Mouse (Mus musculus) kidney, postnatal 0 days (tissue): ENCODE data around the gene March5. TPM values are rescaled to one million over a fixed set of nuclear protein-coding genes. Genes with fewer than 3 reads are reported as not detected.
"Not testable (repeated sequence)": the region's sequence is repeated elsewhere in the genome, so short reads cannot be mapped to it uniquely, and the experiment has no call there.

ENCODE experiments used
- ATAC-seq: fragments of 200-750 bp; cut with Nextera tagmentation; replicated peaks from 2 replicates; pipeline ENCODE4 v1.8.0; 2017; ENCODE audit warnings: low read depth, moderate number of reproducible peaks, moderate TSS enrichment, moderate library complexity; ENCODE audit not compliant: low FRiP score
- DNase-seq: peaks from one replicate; pipeline ENCODE4 v3.0.0-alpha.2; 2016; ENCODE audit warnings: low spot score
- H3K27ac ChIP-seq: fragments of 300-500 bp; sonication (generic); 2 replicates; pipeline ENCODE4 v1.5.1; 2014; ENCODE audit warnings: mild to moderate bottlenecking
- H3K27me3 ChIP-seq: fragments of 300-500 bp; sonication (generic); 2 replicates; pipeline ENCODE4 v1.6.1; 2014; ENCODE audit warnings: low read length, mixed read lengths; ENCODE audit not compliant: insufficient read depth
- H3K36me3 ChIP-seq: fragments of 300-500 bp; sonication (generic); 2 replicates; pipeline ENCODE4 v1.6.1; 2014; ENCODE audit warnings: low read length, mixed read lengths; ENCODE audit not compliant: insufficient read depth
- H3K4me1 ChIP-seq: fragments of 300-500 bp; sonication (generic); replicated peaks from 2 replicates; pipeline ENCODE4 v1.6.1; 2014; ENCODE audit warnings: antibody characterized with exemption, low read length, mixed read lengths; ENCODE audit not compliant: insufficient read depth
- H3K4me2 ChIP-seq: fragments of 300-500 bp; sonication (generic); 2 replicates; pipeline ENCODE4 v1.6.1; 2014; ENCODE audit warnings: mild to moderate bottlenecking, low read length, moderate library complexity, mixed read lengths
- H3K4me3 ChIP-seq: fragments of 300-500 bp; sonication (generic); replicated peaks from 2 replicates; pipeline ENCODE4 v1.5.1; 2014; ENCODE audit warnings: low read depth, low read length
- H3K9ac ChIP-seq: fragments of 300-500 bp; sonication (generic); 2 replicates; pipeline ENCODE4 v1.6.1; 2014; ENCODE audit warnings: low read depth, low read length
- H3K9me3 ChIP-seq: fragments of 300-500 bp; sonication (generic); replicated peaks from 2 replicates; pipeline ENCODE4 v1.6.1; 2016; ENCODE audit warnings: low read length, inconsistent platforms, mixed read lengths
- CTCF ChIP-seq: IDR thresholded peaks from 2 replicates; pipeline ENCODE4 v1.5.1; 2016; ENCODE audit warnings: antibody characterized with exemption, low read depth, mild to moderate bottlenecking, moderate library complexity
- WGBS: fragments of 180-500 bp; shearing (Covaris S2); extraction: QIAGEN DNeasy Blood & Tissue Kit; methylation state at CpG from one replicate; pipeline ENCODE4 v1.1.7; 2014; 5-methylcytosine and 5-hydroxymethylcytosine counted together
- polyA plus RNA-seq: library from polyadenylated mRNA; unstranded; fragments of >200 nt; fragmentation: Nextera tagmentation; extraction: Ambion mirVana; gene quantifications from 2 replicates; pipeline ENCODE4 v1.2.1, GENCODE M21; 2015

Gene March5
- polyA plus RNA-seq, 1 experiment from 2014 or later, result 98.2 TPM

- 83% methylated on average over 6 of the region's 6 CpGs for WGBS
- no peak overlapping the region for H3K27ac ChIP-seq
- no peak for TF ChIP-seq CTCF
Observed at GRCm38 (mm10) chr19:37225197-37225862, 18.0 kb downstream of the March5 start.

GRCm38 (mm10) chr19:37232598-37232997, 25.3 kb downstream of the March5 start:
- not testable (repeated sequence) for DNase-seq

More at GRCm38 (mm10) chr19:37225197-37225862, 18.0 kb downstream of the March5 start:
- no peaks in the 10 kb centered on the region for H3K27me3 ChIP-seq
- H3K4me3 ChIP-seq, result no peak overlapping the region
- no peaks in the 10 kb centered on the region for H3K4me1 ChIP-seq
- no peak overlapping the region for H3K4me2 ChIP-seq
- peaks cover 7% of the 10 kb centered on the region; the same call in 1 of the 2 replicates for H3K36me3 ChIP-seq
- no peaks in the 10 kb centered on the region for H3K9me3 ChIP-seq
- H3K9ac ChIP-seq, result no peak overlapping the region
- ATAC-seq, result no peak
- no peak for DNase-seq

GRCm38 (mm10) chr19:37233561-37234539, 26.5 kb downstream of the March5 start:
- H3K4me3 ChIP-seq, result peak overlapping the region; percentile 24
- no peak overlapping the region for H3K27ac ChIP-seq
- H3K4me2 ChIP-seq, result peak overlapping the region; percentile 61
- no peaks in the 10 kb centered on the region for H3K36me3 ChIP-seq
- H3K9me3 ChIP-seq, result no peaks in the 10 kb centered on the region
- H3K9ac ChIP-seq, result 0 out of 2 replicates have a peak overlapping the region, but pooled peaks have one; percentile 13
- no peak for ATAC-seq
- peak; percentile 4 for DNase-seq
- 4% methylated on average over 63 of the region's 63 CpGs for WGBS
- H3K4me1 ChIP-seq, result no peaks in the 10 kb centered on the region
- 0 out of 2 replicates have a peak, but pooled peaks have one; percentile 4 for TF ChIP-seq CTCF
- peaks cover 7% of the 10 kb centered on the region; the same call in 1 of the 2 replicates for H3K27me3 ChIP-seq

More at GRCm38 (mm10) chr19:37232598-37232997, 25.3 kb downstream of the March5 start:
- H3K36me3 ChIP-seq, H3K4me3 ChIP-seq, H3K27me3 ChIP-seq, H3K9me3 ChIP-seq, H3K4me2 ChIP-seq, H3K27ac ChIP-seq, ATAC-seq, H3K4me1 ChIP-seq, H3K9ac ChIP-seq: not testable (repeated sequence)
- 69% methylated on average over 9 of the region's 9 CpGs for WGBS

- WGBS, result 57% methylated on average over 8 of the region's 8 CpGs
- H3K27ac ChIP-seq, result no peak overlapping the region
- no peak overlapping the region for H3K4me3 ChIP-seq
- H3K4me1 ChIP-seq, result no peaks in the 10 kb centered on the region
- ATAC-seq (no peak), DNase-seq (no peak)
- peaks cover 7% of the 10 kb centered on the region; the same call in 1 of the 2 replicates for H3K27me3 ChIP-seq
- TF ChIP-seq CTCF, result no peak
- no peaks in the 10 kb centered on the region for H3K9me3 ChIP-seq
- no peak overlapping the region for H3K4me2 ChIP-seq
- no peak overlapping the region for H3K9ac ChIP-seq
- no peaks in the 10 kb centered on the region for H3K36me3 ChIP-seq
Observed at GRCm38 (mm10) chr19:37235818-37236217, 28.5 kb downstream of the March5 start.

- DNase-seq (no peak), ATAC-seq (no peak)
- no peaks in the 10 kb centered on the region for H3K36me3 ChIP-seq
- H3K4me1 ChIP-seq, result no peaks in the 10 kb centered on the region
- 44% methylated on average over 5 of the region's 5 CpGs for WGBS
- no peak overlapping the region for H3K27ac ChIP-seq
- no peak overlapping the region for H3K4me3 ChIP-seq
- no peak overlapping the region for H3K9ac ChIP-seq
- H3K4me2 ChIP-seq, result no peak overlapping the region
- H3K9me3 ChIP-seq, result no peaks in the 10 kb centered on the region
- no peak for TF ChIP-seq CTCF
- H3K27me3 ChIP-seq, result peaks cover 7% of the 10 kb centered on the region; the same call in 1 of the 2 replicates
Observed at GRCm38 (mm10) chr19:37237306-37237705, 30.0 kb downstream of the March5 start.

GRCm38 (mm10) chr19:37237712-37238437, 30.5 kb downstream of the March5 start:
- H3K4me2 ChIP-seq, result no peak overlapping the region
- no peak overlapping the region for H3K9ac ChIP-seq

More at GRCm38 (mm10) chr19:37237712-37238437, 30.5 kb downstream of the March5 start:
- no peak overlapping the region for H3K27ac ChIP-seq
- no peak for TF ChIP-seq CTCF
- 6% methylated on average over 15 of the region's 15 CpGs for WGBS
- DNase-seq (no peak), ATAC-seq (no peak)
- no peaks in the 10 kb centered on the region for H3K36me3 ChIP-seq
- no peak overlapping the region for H3K4me3 ChIP-seq
- no peaks in the 10 kb centered on the region for H3K4me1 ChIP-seq
- no peaks in the 10 kb centered on the region for H3K9me3 ChIP-seq
- H3K27me3 ChIP-seq, result peaks cover 7% of the 10 kb centered on the region; the same call in 1 of the 2 replicates
